Mouse (Mus musculus): ENCODE results near the gene Cox6b2.

The Cox6b2 gene

DNA sequence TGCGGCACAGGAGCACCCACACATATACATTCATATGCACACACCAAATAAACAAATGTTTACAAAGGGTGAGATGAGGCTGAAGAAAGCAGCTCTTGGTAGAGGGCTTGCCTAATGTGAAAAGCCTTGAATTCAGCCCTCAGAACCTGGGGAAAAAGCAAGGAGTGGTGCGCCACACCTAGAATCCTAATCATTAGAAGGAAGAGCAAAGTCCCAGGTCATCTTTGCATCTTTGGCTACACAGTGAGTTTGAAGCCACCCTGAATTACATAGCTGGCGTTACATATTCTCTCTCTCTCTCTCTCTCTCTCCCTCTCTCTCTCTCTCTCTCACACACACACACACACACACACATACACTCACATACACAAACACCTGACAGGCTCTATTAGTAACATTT is 33.6 kb downstream of the Cox6b2 start:
- no peak for DNase-seq (ENCODE audit: low spot score)

DNA sequence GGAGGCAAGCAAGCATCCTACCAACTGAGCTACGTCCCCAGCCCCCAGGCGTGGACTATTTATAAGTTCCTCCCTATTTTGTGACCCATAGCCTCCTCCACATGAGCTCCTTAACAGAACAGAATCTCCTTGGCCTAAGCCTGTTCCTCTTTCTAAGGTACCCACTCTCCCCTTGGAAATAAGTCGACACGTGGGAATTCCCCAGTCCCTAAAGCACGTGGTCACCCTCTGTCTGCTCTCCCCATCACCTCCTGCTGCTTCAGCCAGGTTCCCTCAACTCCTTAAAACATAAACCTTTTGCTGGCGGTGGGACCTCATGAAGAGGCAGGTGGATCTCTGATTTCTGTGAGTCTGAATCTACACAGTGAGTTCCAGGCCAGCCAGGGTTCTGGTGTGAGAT is 35.9 kb downstream of the Cox6b2 start:
- no peak for DNase-seq (ENCODE audit: low spot score)

DNA sequence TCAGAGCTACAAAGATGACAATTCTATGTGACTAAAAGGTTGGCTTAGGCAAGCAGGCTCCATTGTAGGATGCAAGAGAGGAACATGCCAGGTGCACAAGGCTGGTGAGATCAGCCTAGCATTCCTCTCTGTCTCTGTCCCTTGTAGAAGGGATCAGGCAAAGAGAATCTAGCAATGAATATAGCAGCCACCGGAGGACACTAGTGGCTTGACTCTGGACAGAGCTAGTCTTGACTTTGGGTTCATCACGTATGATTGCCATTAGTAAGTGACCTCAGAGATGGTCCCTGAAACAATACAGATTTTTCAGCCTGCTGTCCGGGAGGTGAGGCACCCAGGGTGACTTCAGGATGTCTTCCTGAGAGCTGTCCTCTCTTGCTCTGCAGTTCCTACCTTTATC is 40.3 kb downstream of the Cox6b2 start:
- DNase-seq (ENCODE audit: low spot score): no peak

DNA sequence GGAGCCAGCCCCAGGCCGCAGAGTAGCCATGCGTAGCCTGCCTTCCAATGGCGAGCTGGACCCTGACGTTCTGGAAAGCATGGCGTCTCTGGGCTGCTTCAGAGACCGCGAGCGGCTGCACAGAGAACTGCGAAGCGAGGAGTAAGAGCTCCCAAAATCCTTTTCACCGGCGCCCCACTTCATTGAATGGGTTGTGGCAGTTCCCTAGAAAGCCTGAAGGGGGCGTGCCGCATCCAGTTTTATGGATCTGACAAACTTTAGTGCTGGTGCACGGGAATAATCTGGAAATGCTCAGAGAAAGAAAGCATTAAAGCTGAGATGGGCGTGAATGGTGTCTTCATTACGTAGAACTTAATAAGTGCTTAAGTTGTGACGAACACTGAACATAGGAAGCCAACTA is 47.8 kb downstream of the Cox6b2 start:
- peak; percentile 62 for DNase-seq (ENCODE audit: low spot score)

DNA sequence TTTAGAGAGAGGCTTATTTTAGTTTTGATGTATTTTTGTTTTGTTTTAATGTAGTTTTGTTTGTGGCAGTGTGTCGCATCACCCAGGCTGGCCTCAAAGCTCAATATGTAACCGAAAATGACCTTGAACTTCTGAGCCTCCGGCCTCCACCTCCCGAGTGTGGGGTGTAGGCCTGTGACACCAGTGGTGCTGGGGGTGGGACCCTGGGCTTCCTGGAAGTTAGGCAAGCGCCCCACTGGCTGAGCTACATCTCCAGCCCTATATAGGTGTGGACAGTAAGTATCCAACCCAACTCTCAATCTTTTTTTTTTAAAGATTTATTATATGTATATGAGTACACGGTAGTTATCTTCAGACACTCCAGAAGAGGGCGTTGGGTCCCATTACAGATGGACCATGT is 49.7 kb downstream of the Cox6b2 start:
- DNase-seq (ENCODE audit: low spot score): no peak

DNA sequence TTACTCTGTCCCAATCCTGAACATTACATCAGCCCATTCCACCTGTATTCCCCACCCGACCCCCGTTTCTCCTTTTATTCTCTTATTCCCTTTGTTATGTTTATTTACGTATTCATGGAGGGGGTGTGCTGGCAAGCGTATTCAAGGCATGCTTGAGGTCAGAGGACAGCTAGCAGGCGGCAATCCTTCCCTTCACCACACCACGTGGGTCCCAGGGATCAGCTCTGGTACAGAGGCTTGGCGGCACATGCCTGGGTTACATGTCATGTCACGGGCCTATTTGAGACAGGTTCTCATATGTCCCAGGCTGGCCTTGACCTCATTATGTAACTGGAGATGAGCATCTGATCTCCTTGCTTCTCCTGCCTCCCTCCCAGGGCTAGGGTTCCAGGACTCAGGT is 50.6 kb downstream of the Cox6b2 start:
- DNase-seq (ENCODE audit: low spot score): peak; percentile 30

Measured in embryo, embryonic 10 days (tissue).